ENCODE assay signal across 8 mouse cellular contexts in the genomic region with DNA sequence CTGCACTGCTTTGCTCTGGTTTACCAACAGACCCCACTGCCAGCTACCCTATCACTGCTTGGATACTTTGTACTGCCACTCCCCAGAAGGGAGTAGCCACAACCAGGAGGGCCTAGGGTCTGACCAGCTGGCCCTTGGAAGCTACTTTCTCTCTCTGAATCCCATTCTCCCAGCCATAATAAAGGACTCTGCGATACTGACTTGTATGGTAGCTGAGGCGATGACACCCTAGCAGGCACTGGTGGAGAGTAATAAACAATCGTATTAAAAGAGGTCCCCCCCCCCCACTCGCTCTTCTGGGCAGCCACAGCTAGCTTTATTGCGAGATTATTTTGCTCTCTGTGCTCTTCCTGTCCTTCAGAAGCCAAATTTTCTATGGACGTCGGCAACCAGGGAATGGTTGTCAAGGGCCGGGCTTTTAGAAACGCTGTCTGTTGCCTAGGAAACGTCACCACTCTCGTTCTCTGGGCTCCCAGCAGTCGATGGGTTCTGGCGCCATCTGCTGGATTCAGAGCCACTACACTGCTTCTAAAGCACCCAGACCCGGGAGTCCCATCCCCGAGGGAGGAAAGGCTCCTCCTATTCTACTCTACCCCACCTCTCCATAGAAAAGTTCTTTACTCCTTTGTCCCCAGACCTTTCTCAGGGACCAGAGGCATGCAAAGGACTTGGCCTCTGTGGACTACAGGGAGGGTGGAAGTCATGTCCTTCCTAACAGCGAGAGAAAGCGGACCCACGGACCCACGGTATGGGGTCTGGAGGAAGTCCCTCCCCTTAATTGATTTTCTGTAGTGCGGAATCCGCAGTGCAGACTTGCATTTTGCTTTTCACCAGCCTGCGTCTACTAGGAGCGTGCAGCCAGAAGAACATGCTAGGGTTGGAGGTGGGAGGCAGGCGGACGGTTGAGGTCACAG. TPM values are rescaled to one million over a fixed set of nuclear protein-coding genes. Genes with fewer than 3 reads are reported as not detected.
DNase-seq lines count a peak whose midpoint lies in the region; ATAC-seq and TF ChIP-seq lines count a peak whose summit lies in the region.

No protein-coding gene starts in this region.

- ATAC-seq in granulocyte monocyte progenitor cell, adult 5-6 weeks (replicated peaks; ENCODE audit: poor library complexity, severe bottlenecking) = peak; percentile 86
- ATAC-seq in intestine, postnatal 0 days = peak; percentile 70
- peak; percentile 91 for ATAC-seq in midbrain, embryonic 11.5 days (ENCODE audit: low FRiP score)

- 14% methylated on average over 25 of the region's 25 CpGs for WGBS in intestine, postnatal 0 days
- 8% methylated on average over 25 of the region's 25 CpGs for WGBS in midbrain, embryonic 11.5 days

- no peaks in the 10 kb centered on the region for H3K27me3 ChIP-seq in intestine, postnatal 0 days (replicated peaks; ENCODE audit: control insufficient read depth, insufficient read depth, low read length)
- H3K27me3 ChIP-seq in midbrain, embryonic 11.5 days (ENCODE audit: control insufficient read depth, insufficient read depth, low read length) = no peaks in the 10 kb centered on the region

- intact Hi-C loops in left cerebral cortex, postnatal 36 days (cut with DNase I) = loop anchor here (1.0 kb wide), 1 partner anchor 32 kb away; no protein-coding TSS in a partner anchor

- H3K4me2 ChIP-seq in intestine, postnatal 0 days (replicated peaks; ENCODE audit: low read depth) = peak overlapping the region; percentile 61
- peak overlapping the region; percentile 40 for H3K4me2 ChIP-seq in midbrain, embryonic 11.5 days

- TF ChIP-seq CTCF in intestine, postnatal 0 days (IDR thresholded peaks at IDR 0.05; ENCODE audit: low read depth) = peak; percentile 96

- H3K4me3 ChIP-seq in intestine, postnatal 0 days (ENCODE audit: low read depth, low read length) = peak overlapping the region; percentile 21; the same call in 1 of the 2 replicates
- H3K4me3 ChIP-seq in midbrain, embryonic 11.5 days (ENCODE audit: low read depth, low read length) = peak overlapping the region; percentile 13; the same call in 1 of the 2 replicates

- H3K9me3 ChIP-seq in intestine, postnatal 0 days (ENCODE audit: control insufficient read depth) = no peaks in the 10 kb centered on the region
- H3K9me3 ChIP-seq in midbrain, embryonic 11.5 days (ENCODE audit: control insufficient read depth, low read length) = no peaks in the 10 kb centered on the region

- peak; percentile 89 to 96 for DNase-seq in adrenal gland, adult (ENCODE audit: inconsistent age in 2 of 2, low spot score in 1 of 2)
- DNase-seq in embryo, embryonic 11 days = peak; percentile 96
- DNase-seq in left cerebral cortex, postnatal 36 days (ENCODE audit: low spot score in 2 of 2) = peak; percentile 86 to 90
- peak; percentile 99 for DNase-seq in midbrain, embryonic 11.5 days (ENCODE audit: low spot score, missing footprints)
- peak; percentile 96 for DNase-seq in right cerebral cortex, postnatal 4 days
- peak; percentile 73 for DNase-seq in yolk sac, embryonic 10.5 days (ENCODE audit: low spot score)

- no peak overlapping the region; the same call in 1 of the 2 replicates for H3K9ac ChIP-seq in intestine, postnatal 0 days (ENCODE audit: low read depth, low read length)
- H3K9ac ChIP-seq in midbrain, embryonic 11.5 days (ENCODE audit: low read length) = peak overlapping the region; percentile 47

- H3K36me3 ChIP-seq in intestine, postnatal 0 days (ENCODE audit: control insufficient read depth, insufficient read depth) = peaks cover 7% of the 10 kb centered on the region; the same call in 1 of the 2 replicates
- no peaks in the 10 kb centered on the region for H3K36me3 ChIP-seq in midbrain, embryonic 11.5 days (ENCODE audit: control insufficient read depth, insufficient read depth, low read length)

- H3K27ac ChIP-seq in intestine, postnatal 0 days (ENCODE audit: low read depth, low read length) = no peak overlapping the region
- no peak overlapping the region for H3K27ac ChIP-seq in midbrain, embryonic 11.5 days (ENCODE audit: low read depth, low read length)

- H3K4me1 ChIP-seq in intestine, postnatal 0 days (replicated peaks; ENCODE audit: control insufficient read depth, insufficient read depth, low read length) = peaks cover 3% of the 10 kb centered on the region; the same call in 1 of the 2 replicates
- H3K4me1 ChIP-seq in midbrain, embryonic 11.5 days (ENCODE audit: control insufficient read depth, insufficient read depth, low read length) = peaks cover 3% of the 10 kb centered on the region

RNA-seq across cellular contexts. Expression of gene Impdh1, which starts 17.6 kb away (rescaled TPM):
- 109 and 124 TPM in 2 replicates for total RNA-seq in granulocyte monocyte progenitor cell, adult 5-6 weeks (2014; fragmentation: Nextera tagmentation)
- 110 and 120 TPM in 2 replicates for total RNA-seq in granulocyte monocyte progenitor cell, adult 5-6 weeks (2017)
- polyA plus RNA-seq in intestine, postnatal 0 days (2015; fragmentation: Nextera tagmentation; extraction: Ambion mirVana) = 10.6 and 11.7 TPM in 2 replicates
- total RNA-seq in left cerebral cortex, postnatal 36 days (2021) = 10 to 100 TPM; 63.5 to 69.7 TPM
- polyA plus RNA-seq in midbrain, embryonic 11.5 days (2014; fragmentation: Nextera tagmentation; extraction: Ambion mirVana) = 36.9 and 42.0 TPM in 2 replicates

RNA-seq across cellular contexts. Expression of gene Prrt4, which starts 19.2 kb away (rescaled TPM):
- not detected in 2 replicates for total RNA-seq in granulocyte monocyte progenitor cell, adult 5-6 weeks (2014; fragmentation: Nextera tagmentation)
- not detected in 2 replicates for total RNA-seq in granulocyte monocyte progenitor cell, adult 5-6 weeks (2017)
- 0.23 and 0.29 TPM in 2 replicates for polyA plus RNA-seq in intestine, postnatal 0 days (2015; fragmentation: Nextera tagmentation; extraction: Ambion mirVana)
- 1 to 10 TPM; 2.9 to 3.1 TPM for total RNA-seq in left cerebral cortex, postnatal 36 days (2021)
- 0.53 and 0.58 TPM in 2 replicates for polyA plus RNA-seq in midbrain, embryonic 11.5 days (2014; fragmentation: Nextera tagmentation; extraction: Ambion mirVana)

RNA-seq across cellular contexts. Expression of gene Rbm28, which starts 33.8 kb away (rescaled TPM):
- 47.7 and 84.2 TPM in 2 replicates for total RNA-seq in granulocyte monocyte progenitor cell, adult 5-6 weeks (2014; fragmentation: Nextera tagmentation)
- total RNA-seq in granulocyte monocyte progenitor cell, adult 5-6 weeks (2017) = 58.5 and 59.9 TPM in 2 replicates
- polyA plus RNA-seq in intestine, postnatal 0 days (2015; fragmentation: Nextera tagmentation; extraction: Ambion mirVana) = 9.8 and 12.2 TPM in 2 replicates
- 10 to 100 TPM; 32.1 to 57.4 TPM for total RNA-seq in left cerebral cortex, postnatal 36 days (2021)
- 60.5 and 64.4 TPM in 2 replicates for polyA plus RNA-seq in midbrain, embryonic 11.5 days (2014; fragmentation: Nextera tagmentation; extraction: Ambion mirVana)
